Mouse (Mus musculus): Measurements from ENCODE around the gene E2f4.

The E2f4 gene

DNA sequence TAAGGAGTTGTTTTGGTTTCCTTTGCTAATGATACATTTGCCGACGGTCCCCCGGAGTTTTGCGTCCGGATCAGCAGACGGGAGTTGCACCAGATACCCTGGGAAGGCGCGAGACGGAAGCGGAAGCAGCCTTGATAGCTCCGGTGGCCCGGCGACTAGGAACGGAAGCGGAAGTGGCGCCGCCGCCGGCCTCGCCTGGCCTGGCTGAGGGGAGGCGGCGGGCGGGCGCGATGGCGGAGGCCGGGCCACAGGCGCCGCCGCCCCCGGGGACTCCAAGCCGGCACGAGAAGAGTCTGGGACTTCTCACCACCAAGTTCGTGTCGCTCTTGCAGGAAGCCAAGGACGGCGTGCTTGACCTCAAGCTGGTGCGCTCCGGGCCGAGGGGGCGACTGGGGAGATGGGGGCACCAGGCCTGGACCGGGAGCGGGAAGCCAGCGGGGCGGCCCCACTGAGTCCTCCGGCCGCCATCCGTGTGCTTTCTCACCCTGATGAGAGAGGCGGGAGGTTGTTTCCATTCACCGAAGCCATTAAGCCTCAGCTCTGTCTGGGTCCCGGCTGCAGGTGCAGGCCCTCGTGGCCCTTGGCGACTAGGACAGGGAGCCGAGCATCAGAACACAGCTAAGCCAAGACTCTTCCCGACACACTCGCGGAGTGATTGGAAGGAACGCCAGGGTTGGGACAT is at the start of gene E2f4:
TSS of gene E2f4 (plus strand) at position 153 of the 682 bp plus-strand sequence.
- DNase-seq (ENCODE audit: low read depth, low spot score), result peak; percentile 92

DNA sequence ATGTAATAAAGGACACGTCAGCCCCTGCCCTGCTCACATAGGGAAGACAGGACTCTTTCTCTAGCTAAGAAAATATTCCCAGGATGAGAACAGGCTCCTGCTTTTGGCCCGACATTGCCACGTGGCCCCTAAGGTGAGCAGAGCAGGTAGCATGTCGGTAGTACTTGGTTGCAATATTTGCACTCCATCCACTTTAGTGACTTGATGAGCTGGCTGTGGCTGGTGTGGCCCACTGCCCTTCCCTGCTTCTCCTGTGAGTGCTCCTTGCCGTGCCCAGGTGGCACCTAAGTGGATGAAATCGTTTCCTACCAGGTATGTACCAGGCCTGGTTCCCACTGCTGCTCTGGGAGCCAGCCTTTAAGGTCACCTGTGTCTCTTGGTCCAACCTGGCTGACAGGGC is 45.5 kb upstream of the E2f4 start:
- no peak for DNase-seq (ENCODE audit: low read depth, low spot score)

DNA sequence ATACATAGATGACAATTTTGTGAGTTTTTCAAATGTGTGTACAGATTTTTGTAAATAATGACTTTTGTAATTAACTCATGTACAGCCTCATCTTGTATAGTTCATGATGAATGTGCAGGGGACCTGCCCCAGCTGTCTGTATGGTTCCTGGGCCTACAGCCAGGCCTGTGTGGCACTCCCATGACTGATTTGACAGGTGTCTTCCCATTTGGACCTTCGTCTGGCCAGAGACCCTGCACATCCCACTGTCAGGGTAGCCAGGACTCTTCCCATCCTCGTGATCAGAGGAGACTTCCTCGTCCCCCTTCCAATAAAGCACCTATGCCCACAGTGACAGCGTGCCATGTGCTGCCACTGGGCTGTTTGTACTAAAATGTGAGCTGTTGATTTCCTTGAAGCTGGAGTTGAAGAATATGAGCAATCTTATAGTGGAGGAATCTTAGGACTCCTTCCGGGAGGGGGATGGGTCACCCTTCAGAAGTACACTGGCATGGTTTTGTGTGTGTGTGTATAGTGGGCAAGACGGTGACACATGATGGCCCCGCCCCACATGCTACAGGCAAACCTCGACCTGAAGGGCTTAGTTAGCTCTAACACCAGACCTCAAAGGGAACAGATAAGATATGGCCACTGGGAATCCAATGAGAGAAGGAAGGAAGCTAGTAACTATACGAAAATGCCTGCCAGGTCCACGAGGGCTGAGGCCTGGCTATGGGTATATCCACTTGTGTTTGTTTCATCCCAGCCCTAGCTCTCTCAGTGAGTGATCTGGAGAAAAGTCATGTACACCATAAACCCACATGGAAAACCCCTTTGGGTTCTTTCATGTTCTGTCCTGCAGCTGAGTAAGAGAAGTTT is 44.6 kb upstream of the E2f4 start:
- no peak for DNase-seq (ENCODE audit: low read depth, low spot score)

DNA sequence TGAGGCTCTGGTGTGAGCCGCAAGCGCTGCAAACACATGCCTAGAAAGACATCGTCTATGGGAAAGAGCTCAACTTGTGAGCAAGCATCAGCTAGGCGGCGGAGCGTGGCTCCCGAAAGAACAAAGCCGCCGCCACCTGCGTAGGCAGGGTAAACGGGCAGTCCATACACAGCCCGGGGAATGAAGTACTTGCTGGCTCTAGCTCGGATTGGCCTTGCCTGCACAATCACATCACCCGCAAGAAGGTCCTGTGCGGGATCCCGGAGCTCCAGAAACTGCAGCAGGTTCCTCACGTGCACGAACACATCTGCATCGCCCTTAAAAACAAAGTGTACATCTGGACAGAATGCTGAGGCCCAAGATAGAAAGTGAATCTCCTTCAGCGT is 43.7 kb upstream of the E2f4 start:
- no peak for DNase-seq (ENCODE audit: low read depth, low spot score)

DNA sequence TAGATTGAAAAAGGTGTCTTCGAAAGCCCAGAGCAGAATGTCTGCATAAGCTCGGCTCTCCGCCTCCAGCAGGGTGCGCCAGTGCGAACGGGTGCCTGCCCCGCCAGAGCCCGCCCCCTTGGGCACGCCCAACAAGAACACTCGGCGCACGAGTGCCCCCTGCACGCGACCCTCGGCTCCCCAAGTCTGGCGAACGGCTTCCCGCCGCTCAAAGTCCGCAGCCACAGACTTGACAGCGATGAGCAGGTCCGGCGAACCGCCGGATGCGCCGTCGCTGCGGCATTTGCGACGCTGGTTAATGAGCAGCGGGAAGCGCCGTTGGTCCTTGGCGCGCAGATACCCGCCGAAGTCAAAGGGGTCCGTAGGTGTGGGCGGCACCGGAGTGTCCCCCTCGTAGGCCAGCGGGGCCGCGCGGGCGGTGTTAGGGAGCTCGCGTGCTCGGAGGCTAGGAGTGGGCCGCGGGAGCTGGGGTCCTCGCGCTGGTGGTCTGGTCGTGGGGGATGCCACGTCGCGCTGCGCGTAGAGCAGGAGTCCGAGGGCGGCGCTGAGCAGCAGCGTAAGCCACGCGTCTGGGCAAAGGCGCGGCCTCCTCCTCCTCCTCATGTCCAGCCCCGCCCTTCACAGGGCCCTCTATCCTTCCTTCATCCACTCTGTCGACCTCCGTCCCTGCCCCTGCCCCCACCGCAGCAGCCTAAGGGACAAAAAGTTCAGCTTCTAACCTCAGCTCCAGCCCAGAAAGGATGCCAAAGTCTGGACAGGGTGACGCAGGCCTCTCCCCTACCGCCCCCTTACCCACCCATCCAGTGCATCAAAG is 43.1 kb upstream of the E2f4 start:
- DNase-seq (ENCODE audit: low read depth, low spot score), result peak; percentile 90

DNA sequence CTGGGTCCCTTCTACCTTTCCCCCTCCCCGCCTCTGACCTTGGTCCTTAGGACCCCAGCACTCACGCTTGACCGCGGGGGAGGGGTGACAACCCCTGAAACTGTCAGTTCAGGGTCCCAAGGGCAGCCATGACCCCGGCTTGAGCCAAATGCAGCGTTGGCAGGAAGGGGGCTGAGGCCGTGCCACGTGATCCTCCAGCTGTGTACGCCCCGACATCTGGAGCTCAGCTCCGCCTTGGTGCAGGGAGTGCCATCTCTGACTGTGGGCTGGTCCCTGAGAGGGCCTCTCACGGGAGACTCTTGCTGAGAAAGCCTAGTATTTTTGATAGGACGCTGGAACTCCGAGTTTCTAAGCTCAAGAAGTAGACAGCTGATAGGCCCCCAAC is 42.5 kb upstream of the E2f4 start, which contains the start of gene B3gnt9:
TSS of gene B3gnt9 (minus strand) at position 188 of the 385 bp plus-strand sequence.
- DNase-seq (ENCODE audit: low read depth, low spot score), result peak; percentile 56

DNA sequence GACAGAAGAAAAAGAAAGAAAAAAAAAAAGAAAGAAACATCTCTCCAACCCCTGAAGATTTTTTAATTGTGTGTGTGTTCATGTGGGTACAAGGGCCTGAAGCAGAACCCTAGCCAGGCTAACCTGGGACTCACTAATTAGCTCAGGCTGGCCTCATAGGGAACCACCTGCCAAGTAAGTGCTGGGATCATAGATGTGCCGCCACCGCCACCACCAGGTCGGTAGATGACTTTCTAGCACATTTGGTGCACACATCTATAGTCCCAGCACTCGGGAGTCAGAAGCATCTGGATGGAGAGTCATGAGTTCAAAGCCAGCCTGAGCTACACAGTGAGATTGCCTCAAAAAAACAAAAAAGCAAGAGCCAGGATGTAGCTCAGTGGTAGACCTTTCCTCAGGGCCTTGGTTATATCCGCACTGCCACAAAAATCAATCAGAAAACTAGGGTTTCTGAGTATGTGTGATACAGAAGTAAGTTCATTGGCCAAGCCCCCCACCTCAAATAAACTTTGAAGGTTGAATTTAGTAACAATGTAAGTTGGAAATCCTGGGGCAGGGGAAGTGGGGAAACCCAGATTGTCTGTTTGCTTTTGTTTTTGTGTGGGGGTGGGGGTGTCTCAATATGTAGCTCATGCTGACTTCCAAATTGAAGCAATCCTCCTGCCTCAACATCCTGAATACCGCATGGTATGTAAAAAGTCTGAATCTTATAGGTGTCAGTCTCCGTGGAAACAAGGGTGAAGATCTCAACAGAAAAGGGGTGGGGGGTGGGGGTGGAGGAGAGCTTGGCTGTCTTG is 39.9 kb upstream of the E2f4 start:
- DNase-seq (ENCODE audit: low read depth, low spot score), result no peak

DNA sequence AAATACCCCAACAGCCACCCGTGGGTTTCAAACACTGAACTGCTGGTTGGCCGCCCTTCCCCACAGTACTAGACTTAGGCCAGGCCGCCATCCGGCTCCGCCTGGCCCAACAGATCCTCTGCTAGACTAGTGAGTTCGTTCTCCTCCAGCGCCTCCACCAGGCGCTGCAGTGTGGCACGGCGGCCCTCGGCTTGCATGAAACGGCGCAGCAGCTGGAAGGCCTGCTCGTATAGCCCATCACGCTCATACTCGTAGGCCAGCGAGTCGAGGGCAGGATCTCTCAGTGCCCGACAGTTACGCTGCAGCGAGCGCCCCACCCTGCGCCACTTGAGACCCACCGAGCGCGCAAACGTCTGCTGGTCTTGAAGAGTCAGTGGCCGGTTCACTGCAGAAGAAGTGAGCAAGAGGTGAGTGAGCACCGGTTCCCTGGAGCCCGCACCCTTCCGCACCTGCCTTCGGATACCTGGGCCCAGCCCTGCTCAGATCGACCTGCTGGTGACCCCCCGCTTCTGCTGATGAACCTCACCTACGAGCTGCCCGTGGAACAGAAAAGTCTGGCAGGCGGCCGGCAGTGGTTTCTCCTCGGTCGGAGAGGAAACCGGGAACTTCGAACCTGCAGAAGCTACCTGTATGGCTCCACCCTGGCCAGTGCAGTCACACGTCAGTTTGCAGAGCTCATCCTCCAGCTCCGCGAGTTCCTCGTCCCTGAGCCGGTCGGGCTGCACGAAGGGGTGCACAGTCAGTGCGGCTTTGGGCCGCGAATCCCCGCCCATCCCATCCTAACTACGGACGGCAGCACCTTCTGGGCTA is 38.3 kb upstream of the E2f4 start:
- no peak for DNase-seq (ENCODE audit: low read depth, low spot score)

DNA sequence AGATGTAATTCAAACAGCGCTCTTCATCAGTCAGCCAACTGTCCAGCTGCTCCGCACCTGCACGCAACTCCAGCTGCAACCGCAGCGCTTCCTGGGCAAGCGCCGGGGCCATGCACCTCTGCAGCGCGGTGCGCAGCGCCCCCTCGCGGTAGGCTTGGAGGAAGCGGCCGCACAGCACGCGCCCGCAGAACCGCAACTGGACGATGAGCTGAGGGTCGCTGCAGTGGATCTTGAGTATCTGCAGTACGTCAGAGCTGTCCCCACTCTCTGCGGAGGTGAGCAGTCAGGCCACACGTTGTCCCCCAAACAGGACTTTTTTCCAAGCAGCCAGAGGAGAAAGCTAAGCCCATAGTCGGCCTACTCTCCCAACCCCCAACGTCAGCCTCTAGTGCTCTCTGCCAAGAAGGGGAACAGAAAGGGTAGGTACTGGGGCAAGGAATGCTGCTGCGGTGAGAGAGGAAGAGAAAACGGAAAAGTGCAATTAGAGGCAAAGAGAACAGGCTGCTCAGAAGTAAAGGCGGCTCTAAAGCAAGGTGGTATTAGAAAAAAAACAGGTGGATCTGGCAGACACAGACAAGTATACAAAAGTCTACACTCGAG is 37.6 kb upstream of the E2f4 start:
- peak; percentile 90 for DNase-seq (ENCODE audit: low read depth, low spot score)

DNA sequence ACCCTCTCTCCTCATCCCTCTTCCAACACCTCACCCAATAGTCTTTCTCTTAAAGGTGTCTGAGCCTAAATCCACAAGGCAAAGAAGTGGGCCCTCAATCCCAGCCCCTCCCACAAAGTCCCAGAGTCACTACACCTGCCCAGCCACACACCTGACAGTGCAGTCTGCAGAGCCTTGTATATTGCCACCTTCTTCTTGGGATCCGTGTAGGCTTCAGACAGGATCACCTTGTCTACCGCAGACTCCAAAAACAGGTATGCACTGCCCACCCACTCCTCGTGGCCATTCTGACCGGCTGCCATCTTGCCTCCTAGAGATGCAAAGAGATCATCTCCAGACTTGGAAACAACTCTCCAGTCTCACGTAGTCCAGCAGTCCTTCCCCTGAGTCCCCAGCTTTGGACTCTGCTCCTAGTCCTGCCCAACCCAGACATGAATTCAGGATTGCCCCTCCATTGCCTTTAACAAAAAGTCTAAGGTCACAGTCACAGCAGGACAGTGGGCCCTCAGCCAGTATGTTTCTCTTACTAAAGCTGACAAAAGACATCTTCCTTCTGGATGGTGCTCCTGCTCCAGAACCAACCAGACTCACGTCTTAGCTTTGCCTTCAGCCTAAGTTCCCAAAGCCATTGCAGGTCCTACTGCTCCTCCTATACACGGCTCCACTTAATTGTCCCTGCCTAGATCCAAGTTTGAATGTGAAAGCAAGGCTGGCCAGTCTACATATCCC is 36.9 kb upstream of the E2f4 start:
- no peak for DNase-seq (ENCODE audit: low read depth, low spot score)

DNA sequence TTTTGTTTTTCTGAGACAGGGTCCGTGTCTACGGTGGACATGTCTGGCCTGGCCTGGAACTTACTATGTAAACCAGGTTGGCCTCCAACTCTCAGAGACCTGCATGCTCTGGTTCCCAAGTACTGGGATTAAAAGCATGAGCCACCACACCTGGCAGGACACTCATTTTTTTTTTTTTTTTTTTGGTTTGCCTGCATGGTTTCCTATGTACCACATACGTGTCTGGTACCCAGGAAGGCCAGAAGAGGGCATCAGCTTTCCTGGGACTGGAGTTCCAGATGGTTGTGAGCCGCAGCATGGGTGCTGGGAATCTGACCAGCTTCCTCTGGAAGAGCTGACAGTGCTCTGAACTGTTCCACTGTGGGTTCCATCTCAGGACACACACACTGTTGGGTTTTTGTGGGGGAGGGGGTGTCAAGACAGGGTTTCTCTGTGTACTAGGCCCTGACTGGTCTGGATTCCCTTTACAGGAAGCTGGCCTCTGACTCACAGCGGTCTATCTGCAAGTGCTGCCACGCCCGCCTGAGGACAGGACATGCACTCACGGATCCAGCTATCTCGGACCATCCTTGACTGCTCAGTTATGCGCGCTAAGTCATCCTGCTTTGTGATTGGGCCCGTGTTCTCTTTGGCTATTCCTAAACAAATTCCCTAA is 36.0 kb upstream of the E2f4 start:
- no peak for DNase-seq (ENCODE audit: low read depth, low spot score)

DNA sequence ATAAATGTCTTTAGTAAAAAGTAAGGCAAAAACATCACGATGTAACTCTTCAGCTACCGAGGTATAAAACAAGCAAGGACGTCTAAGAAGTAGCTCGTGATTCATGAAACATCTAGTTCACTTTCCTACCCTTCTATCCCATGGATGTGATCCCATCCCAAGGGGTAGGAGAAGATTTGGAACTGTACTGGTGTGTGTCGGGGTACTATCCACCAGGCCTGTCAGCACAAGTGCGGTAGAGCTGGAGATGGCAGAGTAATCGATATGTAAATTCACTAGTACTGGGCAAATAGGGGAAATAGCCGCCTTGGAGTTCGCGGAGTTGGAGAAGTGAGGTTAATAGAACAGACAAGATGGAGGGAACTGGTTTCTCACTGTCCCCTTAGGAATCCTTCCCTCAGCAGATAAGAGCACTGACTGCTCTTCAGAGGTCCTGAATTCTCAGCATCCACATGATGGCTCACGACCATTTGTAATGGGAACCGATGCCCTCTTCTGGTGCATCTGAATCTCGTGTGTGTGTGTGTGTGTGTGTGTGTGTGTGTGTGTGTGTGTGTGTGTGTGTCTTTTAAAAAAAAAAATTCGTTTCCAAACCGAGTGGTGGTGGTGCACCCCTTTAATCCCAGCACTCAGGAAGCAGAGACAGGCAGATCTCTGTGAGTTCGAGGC is 34.1 kb upstream of the E2f4 start:
- no peak for DNase-seq (ENCODE audit: low read depth, low spot score)

DNA sequence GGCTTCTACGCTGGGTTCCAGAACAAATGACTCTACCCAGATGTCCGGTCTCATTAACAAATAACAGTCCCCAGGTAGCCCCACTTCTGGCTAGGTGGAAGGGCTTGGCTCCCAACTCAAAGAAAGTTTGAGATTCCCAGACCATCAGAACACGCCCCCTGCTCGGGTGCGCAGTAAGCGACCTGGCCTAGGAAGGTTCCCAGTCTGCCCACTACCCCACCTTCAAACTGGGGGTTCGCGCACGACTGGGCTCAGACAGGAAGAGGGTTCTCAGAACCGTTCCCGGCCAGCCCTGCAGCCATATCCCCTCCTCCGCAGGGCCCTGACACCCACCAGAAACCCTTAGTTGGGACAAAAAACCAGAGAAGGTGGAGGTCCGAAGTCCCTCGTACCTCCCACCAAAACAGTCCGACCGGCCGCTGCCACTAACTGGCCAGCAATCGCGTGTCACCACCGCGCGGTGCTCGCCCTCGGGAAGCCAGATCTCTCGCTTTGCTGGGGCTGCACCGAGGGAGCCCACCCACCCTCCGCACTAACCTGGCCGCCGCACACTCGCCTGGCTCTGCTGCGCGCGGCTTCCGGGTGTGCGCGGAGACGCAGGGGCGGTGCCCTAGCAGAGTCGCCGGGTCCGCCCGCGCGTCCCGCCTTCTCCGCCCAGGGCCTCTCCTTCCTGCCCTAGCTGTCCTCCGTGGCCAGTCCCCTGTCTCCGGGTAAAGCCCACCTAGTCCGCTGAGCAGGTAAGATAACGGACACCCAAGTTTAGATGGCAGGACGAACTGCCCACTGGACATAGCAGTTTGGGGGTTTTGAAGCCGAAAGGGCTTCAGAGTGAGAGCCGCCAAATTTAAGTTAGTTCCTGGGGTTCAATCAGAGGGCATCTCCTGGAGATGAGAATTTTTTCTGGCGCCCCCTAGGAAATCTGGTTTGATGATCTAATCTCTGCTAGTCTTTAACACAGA is 33.2 kb upstream of the E2f4 start, which contains the start of the genes Tradd and Fbxl8:
TSS of gene Tradd (minus strand) at position 586 of the 959 bp plus-strand sequence.
TSS of gene Fbxl8 (plus strand) at position 625 of the 959 bp plus-strand sequence.
- DNase-seq (ENCODE audit: low read depth, low spot score), result no peak

DNA sequence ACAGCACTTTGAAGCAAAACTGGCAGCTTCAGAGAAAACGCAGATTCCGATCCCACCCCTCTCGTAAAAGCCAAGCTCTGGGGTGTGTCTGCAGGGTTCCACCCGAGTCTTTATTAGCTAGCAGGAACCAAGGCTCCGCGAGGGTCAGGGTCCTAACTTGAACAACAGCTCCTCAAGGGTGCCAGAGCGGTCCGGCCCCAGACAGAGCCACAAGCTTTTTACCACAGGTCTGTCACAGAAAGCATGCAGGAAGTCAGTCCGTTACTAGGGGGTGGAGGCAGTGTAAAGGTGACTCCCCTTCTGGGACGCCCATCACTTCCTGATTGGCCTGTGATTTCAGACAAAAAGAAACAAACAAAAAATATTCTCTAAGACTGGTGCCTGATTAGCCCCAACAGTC is 32.3 kb upstream of the E2f4 start:
- DNase-seq (ENCODE audit: low read depth, low spot score), result no peak

DNA sequence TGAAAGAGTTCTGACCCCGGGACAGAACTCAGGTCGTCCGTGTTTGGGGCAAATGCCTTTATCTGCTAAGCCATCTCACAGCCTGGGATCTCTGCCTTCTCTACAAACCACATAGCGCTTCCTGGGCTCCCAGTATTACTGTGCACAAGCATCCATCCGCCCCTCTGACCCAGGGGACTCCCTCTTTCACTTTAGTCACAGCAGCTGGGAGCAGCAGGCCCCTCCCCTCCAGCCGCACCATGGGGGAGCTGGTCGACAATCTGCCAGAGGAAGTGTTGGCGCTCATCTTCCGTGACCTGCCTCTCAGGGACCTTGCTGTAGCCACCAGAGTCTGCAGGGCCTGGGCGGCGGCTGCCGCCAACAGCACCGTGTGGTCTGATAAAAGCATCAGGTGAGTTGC is 30.7 kb upstream of the E2f4 start:
- no peak for DNase-seq (ENCODE audit: low read depth, low spot score)

DNA sequence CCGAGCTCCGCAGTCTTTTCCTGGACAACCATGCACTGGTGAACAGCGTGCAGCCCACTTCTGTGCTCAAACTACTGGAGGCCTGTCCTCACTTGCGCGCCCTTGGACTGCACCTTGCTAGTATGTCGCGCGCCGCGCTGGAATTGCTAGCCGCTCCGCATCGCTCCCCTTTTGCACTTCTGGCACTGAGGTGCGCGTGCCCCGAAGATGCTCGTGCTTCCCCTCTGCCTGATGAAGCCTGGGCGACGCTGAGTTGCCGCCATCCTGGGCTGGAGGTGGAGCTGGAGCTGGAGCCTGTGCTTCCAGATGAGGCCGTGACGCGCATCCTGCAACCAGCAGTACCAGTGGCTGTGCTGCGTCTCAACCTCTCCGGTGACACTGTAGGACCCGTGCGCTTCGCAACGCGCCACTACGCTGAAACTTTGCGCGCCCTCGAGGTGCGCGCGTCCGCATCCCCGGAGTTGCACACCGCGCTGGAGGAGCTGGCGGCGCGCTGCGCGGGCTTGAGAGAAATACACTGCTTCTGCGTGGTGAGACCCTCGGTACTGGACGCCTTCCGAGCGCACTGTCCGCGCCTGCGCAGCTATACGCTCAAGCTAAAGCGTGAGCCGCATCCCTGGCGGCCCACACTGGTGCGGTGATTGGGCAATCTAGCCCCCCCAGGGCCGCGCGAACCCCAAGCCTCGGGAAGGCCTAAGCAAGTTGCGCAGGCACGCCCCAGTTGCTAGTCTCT is 29.0 kb upstream of the E2f4 start:
- peak; percentile 86 for DNase-seq (ENCODE audit: low read depth, low spot score)

All from mesoderm, embryonic 11.5 days (tissue).